Mouse (Mus musculus): ENCODE results near the gene Stum.
"Not testable (repeated sequence)": the region's sequence is repeated elsewhere in the genome, so short reads cannot be mapped to it uniquely, and the experiment has no call there.

Gene Stum

DNA sequence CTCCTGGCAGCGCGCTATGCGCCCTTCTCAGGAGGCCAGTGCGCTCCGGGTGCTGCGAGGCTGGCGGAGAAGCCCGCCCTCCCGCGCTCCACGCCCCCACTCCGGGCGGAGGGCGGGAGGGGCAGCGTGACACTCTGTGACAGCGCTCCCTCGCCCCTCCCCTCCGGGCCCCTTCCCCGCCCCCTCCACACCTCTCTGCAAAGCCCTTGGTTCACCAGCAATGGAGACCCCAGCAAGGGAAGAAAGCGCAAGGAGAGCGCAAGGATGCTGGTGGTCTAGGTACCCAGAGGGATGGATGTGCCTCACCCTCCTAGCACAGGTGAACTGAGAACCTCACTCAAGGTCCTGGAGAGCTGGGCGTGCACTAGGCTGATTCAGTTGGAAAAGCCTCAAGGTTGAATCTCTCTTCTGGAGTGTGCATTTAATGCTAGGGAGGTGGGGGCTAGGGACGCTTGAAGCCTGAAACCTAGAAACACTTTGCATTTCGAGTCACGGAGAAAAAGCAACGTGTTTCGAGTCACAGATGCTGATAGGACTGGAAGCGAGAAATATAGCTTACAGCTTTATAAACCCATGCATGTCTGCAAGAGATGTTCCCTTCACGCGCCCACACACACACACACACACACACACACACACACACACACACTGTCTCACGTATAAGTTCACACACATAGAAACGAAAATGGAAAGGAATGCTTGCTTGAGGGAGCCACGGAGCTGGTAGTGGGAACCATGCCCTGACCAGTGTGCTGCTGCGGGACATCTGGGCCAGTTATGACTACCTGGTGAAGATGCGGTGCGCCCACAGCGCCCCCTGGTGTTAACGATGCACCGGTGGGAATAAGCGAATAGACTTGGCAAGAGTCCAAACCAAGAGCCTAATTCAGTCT is at the start of gene Stum:
Gene Stum, minus strand, starts transcription at position 106 of the 893 bp plus-strand sequence.
- peak; percentile 78 for DNase-seq (ENCODE audit: low read depth)

DNA sequence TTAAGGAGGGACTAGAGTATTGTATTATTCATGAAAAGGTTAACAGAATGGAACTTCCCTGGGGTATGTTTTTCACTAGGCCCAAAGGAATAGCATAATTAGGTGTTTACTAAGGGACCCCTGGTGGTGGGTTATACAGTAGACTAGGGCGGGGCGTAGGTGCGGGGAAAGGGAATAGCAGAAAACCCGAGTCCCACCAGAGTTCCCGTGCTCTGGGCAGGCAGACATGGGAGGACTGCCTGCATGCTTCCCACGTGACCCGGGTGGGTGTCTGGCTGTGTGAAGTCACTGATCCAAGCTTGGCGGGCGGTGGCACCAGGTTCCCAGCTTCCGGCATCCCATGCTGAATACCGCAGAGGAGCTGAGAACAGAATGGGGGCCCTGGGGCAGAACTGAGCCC is 49.4 kb upstream of the Stum start:
- DNase-seq (ENCODE audit: low read depth) = no peak

DNA sequence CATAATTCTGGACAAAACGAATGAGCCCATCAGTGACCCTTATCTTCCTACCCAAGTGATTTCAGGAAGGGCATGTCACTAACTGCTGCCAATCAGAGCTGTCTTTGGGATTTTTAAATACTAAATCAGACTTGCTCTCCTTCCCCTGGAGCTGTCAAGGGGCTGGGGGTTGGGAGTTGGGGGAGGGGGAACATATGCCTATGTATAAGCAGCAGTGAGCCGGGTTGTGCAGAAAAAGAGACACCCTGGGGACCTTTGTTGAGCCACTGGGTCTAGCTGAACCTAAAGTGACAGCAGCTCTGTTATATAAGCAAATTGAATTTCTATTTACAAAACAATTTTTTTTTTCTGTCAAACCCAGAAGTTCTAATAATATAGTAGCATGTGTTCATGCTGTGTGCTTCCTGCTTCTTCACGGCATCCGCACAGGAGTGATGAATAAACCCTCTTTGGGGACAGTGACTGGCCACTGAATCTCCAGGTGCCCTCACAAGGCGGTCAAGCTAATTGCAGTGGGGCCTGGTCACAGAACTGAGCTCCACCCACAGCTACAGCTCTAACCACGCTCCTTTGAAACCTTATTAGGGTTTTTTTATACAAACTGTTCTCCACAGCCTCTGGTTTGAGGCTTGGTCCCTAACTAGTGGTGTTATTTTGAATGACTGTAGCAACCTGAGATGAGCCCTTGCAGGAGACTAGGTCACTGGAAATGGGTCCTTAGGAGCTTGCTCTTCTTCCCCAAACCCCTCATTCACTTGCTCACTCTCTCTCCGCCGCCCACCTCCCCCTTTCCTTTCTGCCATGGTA is 47.4 kb upstream of the Stum start:
- DNase-seq (ENCODE audit: low read depth) = no peak

DNA sequence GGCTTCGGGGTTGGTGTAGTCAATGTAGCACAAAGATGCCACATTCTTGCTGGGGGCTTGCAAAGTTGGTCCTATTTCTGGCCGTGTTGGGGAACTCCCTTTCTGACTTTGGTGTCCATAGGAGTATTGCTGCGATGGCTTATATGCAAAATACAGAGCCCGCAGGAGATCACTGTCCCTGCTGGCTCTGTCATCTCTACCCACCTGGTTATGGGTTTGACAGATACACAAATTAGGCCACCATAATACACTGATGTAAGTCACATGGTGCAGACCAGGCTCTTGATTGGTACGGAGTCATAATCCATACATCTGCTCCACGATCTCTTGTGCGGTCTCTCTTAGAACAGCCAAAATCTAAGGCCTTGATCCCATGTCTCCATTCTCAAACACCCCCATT is 46.5 kb upstream of the Stum start:
- no peak for DNase-seq (ENCODE audit: low read depth)

DNA sequence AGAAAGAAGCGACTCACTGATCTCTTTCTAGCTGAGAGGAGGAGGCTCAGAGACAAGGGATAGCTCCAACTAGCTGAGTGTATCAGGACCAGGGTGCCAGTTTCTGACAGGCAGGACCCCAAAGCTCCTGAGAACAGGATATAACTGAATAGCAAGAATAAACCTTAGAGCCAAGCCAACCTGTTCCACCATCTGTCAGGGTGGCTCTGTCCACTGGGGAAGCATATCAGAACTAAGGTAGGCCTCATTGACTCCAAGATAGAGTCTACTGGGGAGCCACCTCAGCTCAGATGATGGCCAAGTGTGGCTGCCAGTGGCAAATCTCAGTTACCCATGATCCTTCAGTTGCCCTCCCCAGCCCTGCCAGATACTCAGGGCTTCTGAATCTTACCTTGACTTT is 42.0 kb upstream of the Stum start:
- no peak for DNase-seq (ENCODE audit: low read depth)

DNA sequence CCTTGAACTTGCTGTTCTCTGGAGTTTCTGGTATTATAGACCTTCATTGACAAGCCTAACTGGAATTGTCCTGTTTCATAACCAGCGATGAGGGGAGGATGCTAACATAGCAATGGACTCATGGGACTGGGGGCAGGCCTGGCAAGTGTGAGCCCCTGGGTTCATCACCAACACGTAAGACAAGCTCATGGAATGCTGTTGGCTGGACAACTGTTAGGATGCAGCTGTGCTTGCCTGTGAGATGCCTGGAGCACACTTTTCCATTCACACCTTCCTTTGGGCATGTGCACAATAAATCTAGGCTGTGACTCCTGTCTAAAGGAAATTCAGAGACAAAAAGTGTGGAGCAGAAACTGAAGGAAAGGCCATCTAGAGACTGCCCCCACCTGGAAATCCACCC is 40.0 kb upstream of the Stum start:
- no peak for DNase-seq (ENCODE audit: low read depth)

DNA sequence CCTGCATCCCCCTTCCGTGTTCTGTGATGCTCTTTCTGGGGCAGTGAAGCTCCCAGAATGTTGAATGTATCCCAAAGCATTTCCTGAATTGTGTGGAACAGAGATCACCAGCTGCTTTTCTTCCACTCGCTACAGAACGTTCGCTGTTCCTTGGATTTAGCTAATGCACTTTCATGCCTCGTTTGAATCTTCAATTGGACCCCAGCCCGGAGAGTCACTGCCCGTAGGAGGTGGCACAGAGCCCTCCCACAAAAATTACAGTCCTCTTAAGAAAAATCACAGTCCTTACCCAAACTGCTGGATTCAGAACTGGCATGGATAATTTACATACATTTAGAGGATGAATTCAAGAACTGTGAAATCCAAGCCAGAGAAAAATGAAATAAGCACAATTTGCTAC is 36.9 kb upstream of the Stum start:
- no peak for DNase-seq (ENCODE audit: low read depth)

DNA sequence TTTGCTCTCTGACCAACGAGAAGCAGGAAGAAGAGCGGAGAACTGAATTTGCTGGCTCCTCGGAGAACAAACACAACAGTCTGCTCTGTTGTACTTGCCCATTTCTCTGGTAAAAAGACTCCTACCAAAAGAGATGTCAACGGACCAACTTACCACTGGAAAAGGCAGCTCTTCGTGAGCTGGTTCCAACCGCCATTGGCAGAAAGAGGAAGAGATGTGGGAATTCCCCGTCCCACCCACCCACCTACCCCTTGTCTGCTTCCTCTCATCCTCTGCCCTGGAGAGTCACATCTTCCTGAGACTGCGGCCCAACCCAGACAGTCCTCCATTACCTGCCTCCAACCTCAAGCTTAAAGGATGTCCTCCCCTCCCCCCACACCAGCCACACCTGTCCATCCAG is 36.2 kb upstream of the Stum start:
- DNase-seq (ENCODE audit: low read depth) = no peak

DNA sequence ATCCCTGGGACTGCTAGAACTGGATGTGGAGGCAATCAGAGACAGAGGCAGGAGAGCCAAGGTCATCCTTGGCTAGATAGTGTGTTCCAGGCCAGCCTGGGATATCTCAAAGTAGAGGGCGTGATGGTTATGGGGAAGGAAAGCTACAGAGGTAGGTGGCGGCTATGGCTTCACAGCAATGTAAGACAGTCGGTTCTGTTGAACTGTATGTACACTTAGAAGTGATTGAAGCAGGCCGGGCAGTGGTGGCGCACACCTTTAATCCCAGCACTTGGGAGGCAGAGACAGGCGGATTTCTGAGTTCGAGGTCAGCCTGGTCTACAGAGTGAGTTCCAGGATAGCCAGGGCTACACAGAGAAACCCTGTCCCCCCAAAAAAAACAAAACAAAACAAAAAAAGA is 35.6 kb upstream of the Stum start:
- DNase-seq (ENCODE audit: low read depth) = not testable (repeated sequence)

DNA sequence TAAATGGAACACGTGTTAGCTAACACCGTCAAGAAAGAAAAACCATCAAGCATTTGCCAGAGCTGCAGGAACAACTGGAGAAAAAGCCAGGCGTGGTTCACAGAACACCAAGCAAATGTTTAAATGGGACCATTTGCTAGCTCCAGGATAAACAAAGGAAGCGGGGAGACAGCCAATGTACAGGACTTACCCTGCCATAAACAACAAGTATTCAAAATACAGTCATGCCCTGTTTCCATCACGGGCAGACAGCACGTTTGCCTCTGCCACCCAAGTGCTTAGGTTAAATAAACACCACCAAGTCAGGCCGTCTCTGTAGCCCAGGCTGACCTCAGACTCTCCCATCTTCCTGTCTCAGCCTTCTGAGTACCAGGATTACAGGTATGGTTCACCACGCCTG is 35.1 kb upstream of the Stum start:
- no peak for DNase-seq (ENCODE audit: low read depth)

DNA sequence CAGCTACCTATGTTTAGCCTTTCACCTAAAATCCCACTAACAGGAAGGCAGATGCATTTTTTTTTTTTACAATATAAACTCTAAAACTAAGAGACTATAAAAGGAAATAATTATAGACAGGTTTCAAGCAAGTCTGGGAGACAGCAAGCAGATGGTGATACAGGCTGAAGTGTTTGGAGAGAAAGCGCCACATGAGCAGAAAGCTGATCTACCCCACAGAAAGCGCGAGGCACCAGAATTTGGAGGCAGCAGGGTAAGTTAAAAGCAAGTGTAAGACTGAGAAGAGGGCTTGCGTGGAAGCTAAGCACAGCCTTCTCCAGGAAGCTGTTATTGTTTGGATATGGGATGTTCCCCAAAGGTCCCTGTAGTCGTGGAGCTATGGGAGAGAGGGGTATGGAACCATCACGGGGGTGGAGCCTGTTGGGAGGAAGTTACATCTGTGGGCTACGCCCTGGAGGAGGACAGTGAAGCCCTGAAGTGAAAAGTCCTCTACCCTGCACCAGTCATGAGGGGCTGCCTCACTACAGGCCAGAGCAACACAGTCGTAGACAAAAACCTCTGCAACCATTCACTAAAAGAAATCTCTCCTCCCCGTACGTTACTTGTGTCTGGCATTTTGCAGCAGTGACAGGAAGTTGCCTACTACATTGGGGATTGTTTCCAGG is 34.2 kb upstream of the Stum start:
- no peak for DNase-seq (ENCODE audit: low read depth)

DNA sequence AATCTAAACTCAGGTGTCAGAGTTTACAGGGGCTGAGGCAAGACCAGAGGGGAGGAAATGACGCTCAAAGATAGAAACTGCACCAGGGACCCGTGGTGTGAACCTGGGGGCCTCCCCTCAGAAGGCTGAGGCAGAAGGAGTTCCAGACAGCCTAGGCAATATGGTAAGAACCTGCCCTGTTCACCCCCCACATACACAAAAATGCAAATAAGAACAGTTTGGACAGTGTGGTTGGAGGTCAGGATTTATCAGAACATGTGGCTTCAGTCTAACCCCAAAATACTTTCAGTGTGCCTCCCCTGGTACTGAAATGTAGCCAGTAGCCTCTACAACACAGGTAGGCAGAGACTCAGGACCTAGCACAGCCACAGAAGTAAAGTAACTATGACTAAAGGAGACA is 30.8 kb upstream of the Stum start:
- no peak for DNase-seq (ENCODE audit: low read depth)

DNA sequence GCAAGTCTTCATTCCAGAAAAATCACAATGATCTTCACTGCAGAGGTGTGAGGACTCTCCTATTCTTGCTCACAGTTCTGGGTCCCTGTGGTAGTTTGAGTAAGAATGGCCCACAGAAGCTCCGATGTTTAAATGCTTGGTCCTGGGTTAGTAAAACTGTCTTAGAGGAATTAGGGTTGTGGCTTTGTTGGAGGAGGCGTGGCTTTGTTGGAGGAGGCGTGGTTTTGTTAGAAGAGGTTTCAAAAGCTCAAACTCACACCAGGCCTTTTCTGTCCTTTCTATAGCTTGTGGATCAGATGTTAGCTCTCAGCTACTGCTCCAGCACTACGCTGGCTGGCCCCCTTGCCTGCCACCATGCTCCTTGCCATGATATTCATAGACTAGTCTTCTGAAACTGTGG is 27.6 kb upstream of the Stum start:
- DNase-seq (ENCODE audit: low read depth) = no peak

DNA sequence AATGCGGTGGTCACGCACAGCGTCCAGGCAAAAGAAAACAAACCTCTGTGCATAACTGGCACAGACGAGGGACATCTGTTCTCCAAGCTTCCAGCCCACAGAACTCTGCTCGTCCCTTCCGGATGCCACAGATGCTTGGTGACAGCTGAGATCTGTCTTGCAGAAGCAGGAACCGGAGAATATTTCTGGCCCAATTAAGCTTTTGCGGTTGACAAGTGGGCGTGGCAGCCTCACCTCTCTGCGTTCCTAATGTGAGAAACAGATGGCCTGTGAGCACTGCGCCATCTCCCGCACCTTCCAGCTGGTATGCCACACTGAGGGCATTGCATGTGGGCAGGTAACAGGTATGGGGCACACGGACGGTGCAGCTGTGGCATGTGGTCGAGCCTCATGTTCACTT is 27.1 kb upstream of the Stum start:
- no peak for DNase-seq (ENCODE audit: low read depth)

DNA sequence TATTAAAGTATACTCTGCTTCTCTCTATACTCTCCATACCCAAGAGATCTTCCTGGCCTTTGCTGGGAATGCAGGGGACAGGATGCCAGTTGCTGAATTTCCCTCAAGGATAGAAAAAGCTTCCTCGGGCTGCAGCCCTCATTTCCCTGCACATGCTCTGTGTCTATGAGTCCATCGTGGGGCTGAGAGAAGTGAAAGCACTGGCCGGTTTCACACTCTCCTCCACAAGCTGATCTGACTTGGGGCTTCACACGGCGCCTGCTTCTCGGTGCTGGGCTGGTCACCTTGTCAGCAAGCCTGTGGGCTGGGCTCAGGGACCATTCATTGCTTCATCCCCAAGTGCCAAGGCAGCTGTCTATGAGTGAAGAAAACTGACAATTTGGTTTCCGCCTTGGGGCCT is 25.4 kb upstream of the Stum start:
- no peak for DNase-seq (ENCODE audit: low read depth)

DNA sequence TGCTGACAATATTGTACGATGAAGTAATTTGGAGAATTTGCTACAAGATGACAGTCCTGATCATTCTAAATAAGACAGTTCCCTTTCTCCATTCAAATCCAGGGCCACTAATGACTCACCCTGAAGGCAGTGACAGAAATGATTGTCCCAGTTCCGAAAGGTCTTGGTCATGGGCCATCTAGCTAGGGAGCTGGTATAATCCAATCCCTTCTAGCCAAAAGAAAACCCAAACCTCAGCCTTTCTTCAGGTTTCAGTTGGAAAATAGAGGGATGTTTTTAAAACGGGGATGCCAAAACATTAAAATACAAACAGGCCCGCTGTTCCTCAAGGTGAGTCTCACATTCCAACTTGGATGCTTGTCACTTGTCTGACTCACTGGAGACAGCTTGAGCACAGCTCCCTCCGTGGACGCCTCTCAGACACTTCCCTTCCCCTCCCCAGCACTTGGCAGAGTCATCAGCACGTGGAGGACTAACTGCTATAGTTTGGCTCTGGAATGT is 24.0 kb upstream of the Stum start:
- no peak for DNase-seq (ENCODE audit: low read depth)

DNA sequence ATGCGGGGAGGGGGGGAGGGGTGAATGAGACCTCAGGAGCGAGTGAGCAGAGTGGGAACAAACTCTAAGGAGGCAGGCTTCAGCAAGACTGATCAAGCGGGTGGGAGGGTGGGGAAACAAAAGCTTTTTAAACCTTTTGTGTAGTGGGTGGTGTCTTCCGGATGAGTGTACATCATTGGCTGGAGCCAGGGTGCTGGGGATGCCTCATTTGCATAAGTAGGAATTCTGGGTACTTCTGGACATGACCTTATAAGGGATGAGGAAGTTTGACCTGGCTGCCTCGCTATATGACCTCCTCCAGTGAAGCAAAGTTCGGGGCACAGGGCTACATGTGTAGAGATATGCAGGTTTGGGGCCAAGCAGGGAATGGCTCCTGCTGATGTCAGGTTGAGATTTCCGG is 23.0 kb upstream of the Stum start:
- DNase-seq (ENCODE audit: low read depth) = no peak

DNA sequence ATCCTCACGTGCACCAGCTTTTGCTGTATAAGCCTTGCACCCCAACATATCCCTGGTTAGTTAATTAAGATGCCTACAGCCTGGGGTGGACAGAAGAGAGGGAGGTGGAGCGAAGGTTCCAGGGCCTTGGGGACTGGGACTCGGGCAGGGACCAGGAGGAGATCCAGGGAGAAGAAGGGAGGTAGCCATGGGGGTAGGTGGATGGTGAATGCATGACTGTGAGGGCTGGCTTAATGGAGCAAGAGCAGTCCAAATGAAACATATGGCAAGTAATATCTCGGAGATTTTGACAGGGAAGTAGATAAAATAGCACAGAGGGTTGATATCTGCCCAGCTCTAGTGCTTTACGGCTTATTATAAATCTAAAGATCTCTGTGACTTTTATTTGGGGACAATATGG is 21.6 kb upstream of the Stum start:
- no peak for DNase-seq (ENCODE audit: low read depth)

DNA sequence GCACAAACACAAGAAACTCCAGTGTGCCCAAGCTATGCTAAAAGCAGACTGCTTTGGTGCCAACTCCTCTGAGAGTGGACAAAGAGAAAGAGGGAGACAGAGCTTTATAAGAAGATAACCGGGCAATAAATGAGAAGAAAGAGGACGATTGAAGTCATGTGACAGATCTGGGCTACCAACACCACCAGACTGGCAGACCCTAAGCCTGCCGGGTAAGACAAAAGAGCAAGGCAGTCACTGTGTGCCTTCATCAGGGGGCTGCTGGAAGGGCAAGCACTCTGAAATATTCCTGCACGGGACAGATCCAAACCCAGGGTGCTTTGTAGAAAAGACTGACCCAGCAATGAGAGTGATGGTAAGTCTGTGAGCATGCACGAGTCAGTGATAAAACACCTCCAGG is 20.2 kb upstream of the Stum start:
- DNase-seq (ENCODE audit: low read depth) = no peak

DNA sequence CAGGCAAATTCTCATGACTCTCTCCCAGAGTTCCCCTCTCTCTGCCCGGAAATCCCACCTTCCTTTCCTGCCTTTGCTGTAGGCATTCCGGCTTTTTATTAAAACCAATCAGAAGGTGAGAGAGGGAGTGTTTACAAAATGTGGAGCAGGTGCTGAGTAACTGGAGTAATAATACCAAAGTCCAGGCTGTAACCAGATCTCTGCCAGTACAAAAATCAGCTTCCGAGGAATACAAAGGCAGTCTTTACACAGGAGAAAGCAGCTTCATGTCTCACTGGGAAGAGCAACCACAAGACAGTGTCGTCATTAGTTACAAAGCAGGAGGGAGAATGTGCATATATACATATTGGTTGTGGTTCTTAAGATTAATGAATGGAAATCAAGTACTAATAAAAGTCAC is 19.3 kb upstream of the Stum start:
- DNase-seq (ENCODE audit: low read depth) = no peak

DNA sequence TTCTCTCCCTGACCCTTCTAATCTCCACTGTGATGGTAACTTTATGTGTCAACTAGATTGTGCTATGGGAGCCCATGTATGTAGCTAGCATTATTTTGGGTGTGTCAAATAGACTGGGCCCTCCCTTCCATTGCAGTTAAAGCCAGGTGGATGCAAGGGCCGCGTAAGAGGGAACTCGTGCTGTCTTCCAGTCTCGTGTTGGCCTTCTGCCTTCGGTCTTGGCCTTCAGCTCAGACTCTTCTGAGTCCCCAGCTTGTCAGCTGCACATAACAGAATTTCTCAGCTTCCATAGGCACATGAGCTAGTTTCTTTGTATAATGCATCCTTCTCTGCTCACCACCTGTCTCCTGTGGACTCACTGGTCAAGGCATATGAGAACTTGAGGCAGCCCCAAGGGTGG is 17.3 kb upstream of the Stum start:
- no peak for DNase-seq (ENCODE audit: low read depth)

DNA sequence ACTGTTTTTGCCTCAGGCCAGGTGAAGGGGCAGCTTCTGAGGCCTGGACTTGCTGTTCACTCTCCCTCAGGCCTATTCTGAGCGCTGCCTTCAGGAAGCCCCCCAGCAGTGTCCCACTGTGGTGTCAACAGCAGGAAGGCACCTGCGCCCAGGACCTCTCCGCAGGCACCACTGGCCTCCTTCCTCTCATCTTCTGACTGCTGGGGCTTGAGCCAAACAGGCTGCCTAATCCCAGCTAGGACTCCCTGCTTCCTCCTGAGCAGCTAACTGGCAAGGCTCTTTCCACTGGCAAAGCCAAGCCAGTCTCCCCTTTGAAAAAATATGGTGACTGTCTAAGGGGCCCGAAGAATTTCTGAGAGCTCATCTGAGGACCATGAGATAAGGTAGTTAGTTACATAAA is 16.9 kb upstream of the Stum start:
- DNase-seq (ENCODE audit: low read depth) = no peak

DNA sequence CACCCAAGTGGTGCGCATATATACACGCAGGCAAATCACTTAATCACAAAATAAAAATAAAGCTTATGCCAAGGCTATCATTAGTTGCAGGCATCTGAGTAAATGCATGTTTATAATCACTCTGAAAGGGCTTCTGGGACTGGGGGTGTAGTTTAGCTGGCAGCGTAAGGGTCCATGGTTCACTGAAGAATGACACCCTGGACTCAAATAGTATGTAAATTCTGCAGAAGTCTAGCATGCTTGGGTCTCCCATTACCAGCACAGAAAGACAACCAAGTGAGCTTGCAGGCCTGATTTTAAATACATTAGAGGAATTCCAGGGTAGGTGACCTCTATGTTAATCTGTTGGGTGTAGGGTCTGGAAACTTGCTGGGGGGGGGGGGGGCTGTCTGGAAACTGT is 16.5 kb upstream of the Stum start:
- no peak for DNase-seq (ENCODE audit: low read depth)
